Mouse (Mus musculus) myocyte (in vitro differentiated cells): ENCODE data around the gene Ankrd6.

Experiments used
- CEBPB ChIP-seq: IDR thresholded peaks from 2 replicates; pipeline ENCODE4 v1.6.1; 2011; ENCODE audit warnings: mild to moderate bottlenecking, moderate library complexity; ENCODE audit not compliant: poor library complexity, insufficient read depth, severe bottlenecking
- POLR2A ChIP-seq: IDR thresholded peaks from one replicate; pipeline ENCODE4 v1.6.1; 2011; ENCODE audit warnings: low read depth, mild to moderate bottlenecking, control low read depth, moderate library complexity; ENCODE audit not compliant: insufficient read length

DNA sequence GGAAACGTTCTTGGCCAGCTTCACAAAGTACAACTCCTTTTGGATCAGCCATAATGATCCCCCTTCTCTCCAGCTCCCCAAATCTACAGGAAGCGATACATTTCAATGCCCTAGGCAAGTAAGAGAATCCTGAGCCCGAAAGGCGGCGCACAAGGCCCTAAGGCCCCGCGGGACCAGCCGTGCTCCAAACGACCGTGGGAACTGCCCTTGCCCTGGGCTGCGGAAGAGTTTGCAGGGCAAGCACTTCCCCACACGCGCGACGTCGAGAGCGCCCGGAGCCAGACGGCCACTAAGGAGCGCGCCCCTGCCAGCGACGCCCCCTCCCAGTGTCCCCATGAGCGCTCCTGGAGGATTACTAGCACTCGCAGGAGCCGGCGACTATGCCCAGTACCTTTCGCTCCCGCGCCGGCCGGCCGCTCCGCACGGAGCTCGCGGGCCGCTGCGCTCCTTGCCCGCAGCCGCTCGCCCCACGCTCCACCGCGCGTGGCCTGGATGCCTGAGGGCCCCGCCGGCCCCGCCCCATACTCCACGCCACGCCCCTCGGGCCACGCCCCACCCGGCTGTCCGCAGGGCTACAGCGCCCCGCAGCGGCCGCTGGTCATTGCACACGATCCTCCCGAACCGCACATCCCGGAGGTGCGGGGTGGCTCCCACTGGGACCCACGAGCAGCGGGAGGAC is at the start of gene Ankrd6:
- no peak for TF ChIP-seq CEBPB
- TF ChIP-seq POLR2A = peak; percentile 60
